Mouse (Mus musculus) embryo, embryonic 11.5 days (tissue): Measurements from ENCODE around the gene Babam2.

Experiments used
- DNase-seq: peaks from one replicate; pipeline ENCODE4 v3.0.0-alpha.2; 2012; ENCODE audit warnings: low read depth, low spot score

Gene Babam2

GRCm38 (mm10) chr5:31987541-31988307 lies 290.2 kb downstream of the Babam2 start:
- no peak for DNase-seq

- DNase-seq, result no peak
Measured at GRCm38 (mm10) chr5:31997189-31997954, 299.9 kb downstream of the Babam2 start.

- DNase-seq, result no peak
Measured at GRCm38 (mm10) chr5:31998806-31999205, 301.3 kb downstream of the Babam2 start.

GRCm38 (mm10) chr5:32000076-32000475 lies 302.6 kb downstream of the Babam2 start:
- no peak for DNase-seq

- no peak for DNase-seq
Measured at GRCm38 (mm10) chr5:32001266-32001665, 303.8 kb downstream of the Babam2 start.

GRCm38 (mm10) chr5:32001771-32002170 lies 304.3 kb downstream of the Babam2 start:
- no peak for DNase-seq

GRCm38 (mm10) chr5:32008401-32008800 lies 310.9 kb downstream of the Babam2 start:
- DNase-seq, result no peak

- DNase-seq, result no peak
Measured at GRCm38 (mm10) chr5:32010056-32010455, 312.6 kb downstream of the Babam2 start.

GRCm38 (mm10) chr5:32013053-32013452 lies 315.6 kb downstream of the Babam2 start:
- DNase-seq, result no peak

- no peak for DNase-seq
Measured at GRCm38 (mm10) chr5:32014786-32015185, 317.3 kb downstream of the Babam2 start.

- DNase-seq, result no peak
Measured at GRCm38 (mm10) chr5:32015949-32016478, 318.5 kb downstream of the Babam2 start.

- DNase-seq, result no peak
Measured at GRCm38 (mm10) chr5:32017686-32018085, 320.2 kb downstream of the Babam2 start.

GRCm38 (mm10) chr5:32018276-32018675 lies 320.8 kb downstream of the Babam2 start:
- DNase-seq, result no peak

- no peak for DNase-seq
Measured at GRCm38 (mm10) chr5:32029834-32030433, 332.4 kb downstream of the Babam2 start.

GRCm38 (mm10) chr5:32033185-32033584 lies 335.7 kb downstream of the Babam2 start:
- DNase-seq, result no peak

- DNase-seq, result no peak
Measured at GRCm38 (mm10) chr5:32033621-32034020, 336.1 kb downstream of the Babam2 start.

GRCm38 (mm10) chr5:32034475-32035054 lies 337.1 kb downstream of the Babam2 start:
- no peak for DNase-seq

- DNase-seq, result no peak
Measured at GRCm38 (mm10) chr5:32035721-32036320, 338.3 kb downstream of the Babam2 start.

GRCm38 (mm10) chr5:32036896-32037295 lies 339.4 kb downstream of the Babam2 start:
- no peak for DNase-seq

- DNase-seq, result no peak
Measured at GRCm38 (mm10) chr5:32037546-32037945, 340.1 kb downstream of the Babam2 start.

GRCm38 (mm10) chr5:32038994-32039393 lies 341.5 kb downstream of the Babam2 start:
- no peak for DNase-seq
